Mouse (Mus musculus) left cerebral cortex, postnatal 36 days (tissue): Measurements from ENCODE around the gene Fbxw7. TPM values are rescaled to one million over a fixed set of nuclear protein-coding genes. Genes with fewer than 3 reads are reported as not detected.

ENCODE experiments used
- DNase-seq, 2 experiments: peaks; one replicate each; pipeline ENCODE4 v3.0.0; 2021 to 2022; ENCODE audit warnings: low spot score in 2 of 2, mixed read lengths in 1 of 2
- intact Hi-C: fragments of 180-260 bp; cut with DNase I; formaldehyde crosslinking; loops from one replicate; pipeline ENCODE4 v1.15.1; 2025
- total RNA-seq, 2 experiments: library from RNA; stranded (reverse); gene quantifications; 2 replicates each; pipeline ENCODE4 v1.2.3; 2021

Gene Fbxw7
- total RNA-seq, 2 experiments from 2014 or later, result 247 to 264 TPM

GRCm38 (mm10) chr3:84870126-84870525 is 55.1 kb downstream of the Fbxw7 start:
- no peak for DNase-seq
- intact Hi-C loops, result no loop called here

- intact Hi-C loops, result no loop called here
Measured at GRCm38 (mm10) chr3:84875306-84875705, 60.2 kb downstream of the Fbxw7 start.

GRCm38 (mm10) chr3:84876211-84876610 is 61.1 kb downstream of the Fbxw7 start:
- intact Hi-C loops, result no loop called here
- DNase-seq, result no peak

More at GRCm38 (mm10) chr3:84875306-84875705, 60.2 kb downstream of the Fbxw7 start:
- DNase-seq, result no peak

GRCm38 (mm10) chr3:84883817-84884483 is 68.9 kb downstream of the Fbxw7 start:
- intact Hi-C loops, result loop anchor here (10.0 kb wide), 1 partner anchor 269 kb away; no protein-coding TSS in a partner anchor
- DNase-seq, result no peak

GRCm38 (mm10) chr3:84889648-84890047 is 74.6 kb downstream of the Fbxw7 start:
- DNase-seq, result no peak
- intact Hi-C loops, result loop anchor here (2.0 to 10.0 kb wide), 2 partner anchors 197 to 275 kb away; no protein-coding TSS in a partner anchor

- no peak for DNase-seq
Measured at GRCm38 (mm10) chr3:84890983-84891382, 75.9 kb downstream of the Fbxw7 start.

GRCm38 (mm10) chr3:84897952-84898351 is 82.9 kb downstream of the Fbxw7 start:
- intact Hi-C loops, result no loop called here

More at GRCm38 (mm10) chr3:84890983-84891382, 75.9 kb downstream of the Fbxw7 start:
- intact Hi-C loops, result no loop called here

GRCm38 (mm10) chr3:84906528-84906927 is 91.5 kb downstream of the Fbxw7 start:
- no peak for DNase-seq
- intact Hi-C loops, result no loop called here

More at GRCm38 (mm10) chr3:84897952-84898351, 82.9 kb downstream of the Fbxw7 start:
- DNase-seq, result no peak

GRCm38 (mm10) chr3:84914284-84914683 is 99.2 kb downstream of the Fbxw7 start:
- intact Hi-C loops, result no loop called here

GRCm38 (mm10) chr3:84917903-84918679 is 103.0 kb downstream of the Fbxw7 start:
- DNase-seq, result no peak
- intact Hi-C loops, result no loop called here

More at GRCm38 (mm10) chr3:84914284-84914683, 99.2 kb downstream of the Fbxw7 start:
- no peak for DNase-seq

- no peak for DNase-seq
- intact Hi-C loops, result loop anchor here (5.0 kb wide), 1 partner anchor 1000 kb away; no protein-coding TSS in a partner anchor
Measured at GRCm38 (mm10) chr3:84921704-84922420, 106.8 kb downstream of the Fbxw7 start.

GRCm38 (mm10) chr3:84923256-84923655 is 108.2 kb downstream of the Fbxw7 start:
- DNase-seq, result no peak
- intact Hi-C loops, result loop anchor here (5.0 kb wide), 1 partner anchor 999 kb away; no protein-coding TSS in a partner anchor

- intact Hi-C loops, result loop anchor here (5.0 kb wide), 1 partner anchor 999 kb away; no protein-coding TSS in a partner anchor
- DNase-seq, result no peak
Measured at GRCm38 (mm10) chr3:84923670-84924069, 108.6 kb downstream of the Fbxw7 start.

- DNase-seq, result no peak
Measured at GRCm38 (mm10) chr3:84925229-84925628, 110.2 kb downstream of the Fbxw7 start.

GRCm38 (mm10) chr3:84926140-84926539 is 111.1 kb downstream of the Fbxw7 start:
- no peak for DNase-seq
- intact Hi-C loops, result no loop called here

More at GRCm38 (mm10) chr3:84925229-84925628, 110.2 kb downstream of the Fbxw7 start:
- intact Hi-C loops, result no loop called here

GRCm38 (mm10) chr3:84927168-84927794 is 112.2 kb downstream of the Fbxw7 start:
- no peak for DNase-seq
- intact Hi-C loops, result no loop called here

GRCm38 (mm10) chr3:84927901-84928300 is 112.8 kb downstream of the Fbxw7 start:
- DNase-seq, result no peak
- intact Hi-C loops, result no loop called here

GRCm38 (mm10) chr3:84929171-84929570 is 114.1 kb downstream of the Fbxw7 start:
- intact Hi-C loops, result no loop called here

GRCm38 (mm10) chr3:84930683-84931082 is 115.6 kb downstream of the Fbxw7 start:
- intact Hi-C loops, result loop anchor here (5.0 kb wide), 1 partner anchor 1202 kb away; no protein-coding TSS in a partner anchor
- no peak for DNase-seq

More at GRCm38 (mm10) chr3:84929171-84929570, 114.1 kb downstream of the Fbxw7 start:
- no peak for DNase-seq
